Mouse (Mus musculus): ENCODE data around the gene 4930438A08Rik.
"Not testable (repeated sequence)": the region's sequence is repeated elsewhere in the genome, so short reads cannot be mapped to it uniquely, and the experiment has no call there.

4930438A08Rik gene

DNA sequence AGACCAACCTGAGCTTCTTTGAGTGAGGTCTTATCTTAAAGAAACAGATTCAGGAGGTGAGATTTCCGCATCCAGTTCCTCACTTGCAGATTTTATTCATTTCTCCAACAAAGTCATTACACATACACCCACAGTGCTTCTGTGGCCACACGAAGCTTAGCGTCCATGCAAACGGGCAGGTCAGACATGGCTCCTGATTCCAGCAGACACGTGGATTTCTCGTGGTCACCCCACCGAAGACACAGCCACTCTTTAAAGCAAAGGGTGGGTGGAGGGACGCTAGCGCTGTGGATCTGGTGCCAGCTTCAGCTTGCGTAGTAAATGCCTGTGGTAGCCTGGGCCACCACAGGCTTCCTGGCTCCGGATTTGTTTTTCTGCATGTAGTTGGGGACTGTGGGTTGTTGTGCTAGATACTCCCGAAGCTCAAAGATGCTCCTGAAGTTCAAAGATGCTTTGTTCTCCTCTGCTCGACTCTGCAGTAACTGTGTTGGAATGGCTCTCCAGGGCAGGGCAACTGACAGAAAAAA lies 7.4 kb downstream of the 4930438A08Rik start:
- no peak for DNase-seq (ENCODE audit: inconsistent ontology term)

DNA sequence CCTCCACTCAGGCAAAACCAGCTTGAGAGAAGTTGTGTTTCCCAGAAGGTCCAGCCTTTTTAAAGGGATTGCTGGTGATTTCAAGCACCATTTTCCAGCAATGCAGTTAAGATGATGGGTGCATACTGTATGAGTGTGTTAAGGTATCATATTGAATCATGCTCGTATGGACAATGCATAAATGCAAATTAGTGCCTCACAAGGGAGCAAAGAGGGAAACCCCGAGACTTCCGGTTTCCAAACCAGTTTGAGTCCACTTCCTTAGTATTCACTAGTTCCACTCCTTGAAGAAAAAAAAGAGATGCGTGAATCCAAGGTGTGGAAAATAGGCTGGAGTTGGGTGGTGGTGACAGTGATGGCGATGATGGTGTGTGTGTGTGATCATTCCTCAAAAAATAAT lies 7.9 kb downstream of the 4930438A08Rik start:
- no peak for DNase-seq (ENCODE audit: inconsistent ontology term)

DNA sequence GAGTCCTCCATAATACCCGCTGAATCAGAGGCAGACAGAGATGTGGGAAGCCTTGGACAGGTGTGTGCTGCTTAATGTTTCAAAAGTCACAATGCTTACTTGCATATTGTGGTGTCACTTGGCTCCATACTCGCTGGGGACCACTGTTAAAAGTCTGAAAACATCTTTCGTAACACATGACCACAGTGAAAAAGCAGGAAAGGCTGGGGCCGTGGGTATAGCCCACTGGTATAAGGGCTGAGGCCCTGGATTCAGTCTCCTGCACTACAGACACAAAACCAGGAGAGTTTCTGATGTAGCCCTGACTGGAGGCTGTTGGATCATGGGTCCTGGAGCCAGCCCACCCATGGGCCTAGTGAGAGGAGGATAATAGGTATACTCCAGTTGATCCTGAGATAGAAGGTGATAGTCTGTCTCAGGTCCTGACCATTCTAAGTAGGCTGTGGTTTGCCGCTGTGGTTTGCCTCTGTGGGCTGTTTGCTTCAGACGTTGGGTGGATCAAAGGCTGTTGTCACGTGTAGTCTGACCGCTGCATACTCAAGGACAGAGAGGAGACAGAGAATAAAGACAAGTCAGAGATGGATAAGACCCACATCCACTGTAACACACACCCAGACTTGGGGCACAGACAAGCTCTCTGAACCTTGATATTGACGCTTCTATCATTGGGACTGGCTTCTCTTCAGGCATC lies 15.5 kb downstream of the 4930438A08Rik start:
- no peak for DNase-seq (ENCODE audit: inconsistent ontology term)

DNA sequence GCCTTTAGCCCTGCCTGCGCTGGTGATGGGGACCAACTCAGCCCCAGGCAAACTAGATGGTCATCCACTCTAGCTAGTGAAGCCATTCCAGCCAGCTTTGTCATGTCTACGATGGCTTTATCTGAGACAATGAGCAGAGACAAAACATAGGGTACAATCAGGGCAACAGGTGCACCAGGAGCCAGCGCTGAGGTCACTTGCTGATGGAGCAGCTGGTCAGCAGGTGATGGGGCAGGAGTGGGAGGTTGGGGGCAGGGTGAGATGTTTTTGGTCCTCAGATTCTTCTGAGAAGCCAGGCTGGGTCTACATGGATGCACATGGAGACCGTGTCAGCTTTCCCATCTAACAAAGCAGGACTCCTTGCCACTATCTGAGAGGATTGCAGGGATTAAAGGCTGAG lies 16.2 kb downstream of the 4930438A08Rik start:
- no peak for DNase-seq (ENCODE audit: inconsistent ontology term)

DNA sequence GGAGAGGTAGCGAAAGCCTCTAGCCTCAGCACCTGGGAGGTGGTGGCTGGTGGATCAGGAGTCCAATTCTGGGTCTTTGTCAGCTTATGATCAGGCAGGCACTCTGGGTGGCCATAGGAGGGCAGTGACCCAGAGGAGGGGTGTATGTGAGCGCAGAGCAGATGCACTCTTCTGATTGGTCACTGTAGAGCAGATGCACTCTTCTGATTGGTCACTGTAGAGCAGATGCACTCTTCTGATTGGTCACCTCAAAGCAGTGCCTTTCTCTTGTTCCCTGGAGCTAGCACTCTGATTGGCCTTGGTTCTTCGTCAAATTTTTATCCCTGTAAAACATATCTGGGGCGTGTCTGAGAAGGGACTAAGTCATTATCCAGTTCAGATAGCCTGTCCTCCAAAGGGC lies 18.2 kb downstream of the 4930438A08Rik start:
- no peak for DNase-seq (ENCODE audit: inconsistent ontology term)

DNA sequence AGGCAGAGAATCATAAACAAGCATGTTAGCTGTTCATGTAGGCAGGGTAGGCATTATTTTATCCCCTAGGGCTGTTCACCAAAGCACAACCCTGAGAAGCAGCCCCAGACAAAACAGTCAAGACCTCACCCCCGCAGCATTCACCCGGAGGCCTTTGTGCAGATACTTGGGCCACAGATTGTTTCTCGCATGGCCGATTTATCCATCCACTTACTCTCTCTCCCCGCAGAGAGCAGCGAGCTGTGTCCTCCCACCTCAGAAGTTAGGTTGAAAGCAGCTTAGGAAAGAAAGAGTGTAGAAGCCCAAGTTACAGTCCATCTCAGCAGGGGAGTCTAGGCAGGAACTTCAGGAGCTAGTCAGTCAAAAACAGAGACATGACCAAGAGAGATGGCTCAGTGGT lies 22.8 kb downstream of the 4930438A08Rik start:
- DNase-seq (ENCODE audit: inconsistent ontology term) = peak; percentile 41

DNA sequence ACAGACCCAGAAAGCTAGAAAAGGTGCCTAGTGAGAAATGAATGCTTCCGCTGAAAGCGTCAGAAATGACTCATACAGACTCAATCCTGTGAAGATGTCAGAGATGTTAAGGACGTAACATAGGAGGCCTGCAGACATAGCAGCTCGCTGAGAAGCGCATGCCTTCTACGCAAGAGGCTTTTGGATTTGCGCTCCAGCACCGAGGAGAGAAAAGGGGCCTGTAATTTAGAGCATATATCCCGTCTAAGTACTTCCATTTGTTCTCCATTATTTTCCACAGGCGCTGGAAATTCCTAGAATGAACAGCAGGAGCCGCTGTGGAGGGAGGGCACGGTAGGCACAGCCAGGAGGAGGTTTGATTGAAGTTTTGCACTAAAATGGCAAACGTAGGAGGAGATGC lies 26.5 kb downstream of the 4930438A08Rik start:
- DNase-seq (ENCODE audit: inconsistent ontology term) = peak; percentile 84

DNA sequence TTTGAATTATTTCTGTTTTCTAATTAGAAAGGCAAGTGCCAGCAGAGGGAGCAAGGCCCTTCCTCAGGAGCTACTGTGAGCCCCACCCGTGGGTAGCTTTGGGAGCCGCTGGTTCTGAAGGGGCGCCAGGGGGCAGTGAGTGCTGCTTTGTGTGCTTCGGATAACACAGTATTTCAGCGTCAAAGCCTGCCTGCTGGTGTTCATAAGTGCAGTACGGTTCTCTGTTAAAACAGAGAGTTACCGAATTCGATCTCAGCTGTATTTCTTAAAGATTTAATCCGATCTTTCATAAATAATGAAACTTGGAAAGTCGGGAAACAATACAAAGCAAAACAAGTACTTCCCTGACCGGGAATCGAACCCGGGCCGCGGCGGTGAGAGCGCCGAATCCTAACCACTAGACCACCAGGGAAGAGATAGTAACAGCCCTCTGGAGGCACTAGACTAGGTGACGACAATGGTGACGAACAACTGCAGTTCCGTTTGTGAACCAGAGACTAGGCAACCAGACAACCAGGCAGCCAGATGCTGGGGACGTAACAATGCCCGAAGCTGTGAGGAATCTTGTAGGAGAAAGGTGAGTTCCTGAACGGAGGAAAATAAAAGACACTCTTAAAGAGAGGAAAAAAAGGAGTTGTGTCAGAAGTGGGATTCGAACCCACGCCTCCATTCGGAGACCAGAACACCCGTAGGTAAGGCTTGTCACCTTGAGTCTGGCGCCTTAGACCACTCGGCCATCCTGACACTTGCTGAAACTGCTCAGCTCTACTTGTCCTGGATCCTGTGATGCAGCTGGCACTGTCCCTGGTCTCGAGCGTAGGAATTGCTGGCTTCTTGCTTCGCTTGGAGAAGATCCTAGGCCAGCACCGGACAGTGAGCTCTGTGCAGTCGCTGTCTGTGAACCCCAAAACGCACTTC lies 27.5 kb downstream of the 4930438A08Rik start:
- peak; percentile 97 for DNase-seq (ENCODE audit: inconsistent ontology term)

DNA sequence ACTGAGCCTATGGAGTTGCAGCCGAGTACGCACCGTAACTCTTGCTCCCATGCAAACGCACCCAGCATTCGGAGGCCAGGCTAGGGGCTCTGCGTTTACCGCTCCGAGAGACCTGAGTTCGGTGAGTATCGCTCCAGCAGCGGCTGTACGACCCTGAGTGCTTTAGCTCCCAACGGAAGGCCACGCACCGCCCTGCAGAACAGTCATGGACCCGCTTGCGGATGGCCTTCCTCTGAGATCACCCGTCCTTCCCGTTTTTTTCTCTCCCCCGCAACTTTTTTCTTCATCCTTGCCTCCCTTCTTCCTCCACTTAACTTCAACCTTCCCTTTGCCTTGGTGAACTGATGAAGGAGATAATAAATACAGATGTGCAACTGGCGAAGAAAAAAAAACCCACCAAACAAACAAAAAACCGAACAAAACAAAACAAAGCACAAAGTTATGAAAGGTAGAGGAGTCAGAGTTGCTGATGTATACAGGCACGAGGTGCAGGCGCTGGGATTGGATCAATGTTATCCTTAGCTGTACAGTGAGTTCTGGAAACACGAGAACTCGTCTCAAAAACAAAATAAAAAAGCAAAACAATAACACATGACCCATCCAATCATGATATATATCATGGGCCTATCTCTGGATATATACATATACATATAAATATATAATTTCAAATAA lies 28.3 kb downstream of the 4930438A08Rik start:
- DNase-seq (ENCODE audit: inconsistent ontology term) = no peak

DNA sequence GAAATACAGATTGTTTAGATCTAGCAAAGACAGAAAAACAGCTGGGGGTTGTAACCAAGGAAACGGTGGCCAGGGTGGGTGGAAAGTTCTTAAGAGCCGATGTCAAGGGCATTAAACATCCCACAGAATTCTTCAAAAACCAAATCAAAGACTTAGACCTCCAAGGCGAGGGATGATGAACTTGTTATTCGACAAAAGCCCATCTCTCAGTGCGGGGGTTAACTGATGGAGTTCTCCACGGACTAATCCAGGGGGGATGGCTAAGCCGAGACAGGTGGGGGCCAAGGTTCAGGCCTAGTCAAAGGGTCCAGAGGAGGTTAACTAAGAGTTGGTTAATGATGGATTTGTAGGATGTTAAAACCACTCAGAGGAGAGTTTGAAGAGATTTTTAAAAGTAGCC lies 29.0 kb downstream of the 4930438A08Rik start:
- DNase-seq (ENCODE audit: inconsistent ontology term) = no peak

DNA sequence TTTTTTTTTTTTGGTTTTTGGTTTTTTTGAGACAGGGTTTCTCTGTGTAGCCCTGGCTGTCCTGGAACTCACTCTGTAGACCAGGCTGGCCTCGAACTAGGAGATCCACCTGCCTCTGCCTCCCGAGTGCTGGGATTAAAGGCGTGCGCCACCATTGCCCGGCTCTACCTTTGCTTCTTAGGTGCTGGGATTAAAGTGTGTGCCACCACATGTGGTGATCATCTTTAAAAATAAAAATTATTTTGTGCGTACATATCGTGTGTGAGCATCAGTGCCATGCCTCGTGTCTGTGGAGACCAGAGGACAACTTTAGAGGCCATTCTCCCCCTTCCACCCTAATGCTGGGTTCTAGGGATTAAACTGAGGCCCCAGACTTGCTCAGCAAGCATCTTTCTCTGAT lies 30.7 kb downstream of the 4930438A08Rik start:
- DNase-seq (ENCODE audit: inconsistent ontology term) = not testable (repeated sequence)

DNA sequence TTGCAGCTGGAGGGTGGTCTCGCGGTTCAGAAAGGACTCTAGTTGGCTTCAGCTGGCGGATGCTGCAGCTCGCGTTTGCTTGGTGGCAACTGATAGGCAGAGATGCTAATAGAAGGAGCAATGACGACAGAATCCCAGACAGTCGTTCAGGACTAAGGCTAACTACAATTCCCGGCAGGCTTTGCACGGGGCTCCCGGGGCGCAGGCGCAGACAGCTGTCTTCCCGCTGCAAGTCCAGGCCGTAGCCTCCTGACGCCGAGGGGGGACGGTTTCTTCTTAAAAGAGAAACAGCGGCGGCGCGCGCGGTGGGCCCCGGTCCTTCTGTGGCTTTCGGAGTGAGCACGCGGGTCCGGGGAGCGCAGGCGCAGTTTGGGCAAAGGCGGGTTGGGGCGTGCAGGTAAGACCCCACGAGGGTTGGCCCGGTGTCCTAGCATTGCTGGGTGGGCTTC lies 32.3 kb downstream of the 4930438A08Rik start, which contains the start of gene Zfp692:
TSS of gene Zfp692 (plus strand) at position 210 of the 449 bp plus-strand sequence.
- peak; percentile 97 for DNase-seq (ENCODE audit: inconsistent ontology term)

DNA sequence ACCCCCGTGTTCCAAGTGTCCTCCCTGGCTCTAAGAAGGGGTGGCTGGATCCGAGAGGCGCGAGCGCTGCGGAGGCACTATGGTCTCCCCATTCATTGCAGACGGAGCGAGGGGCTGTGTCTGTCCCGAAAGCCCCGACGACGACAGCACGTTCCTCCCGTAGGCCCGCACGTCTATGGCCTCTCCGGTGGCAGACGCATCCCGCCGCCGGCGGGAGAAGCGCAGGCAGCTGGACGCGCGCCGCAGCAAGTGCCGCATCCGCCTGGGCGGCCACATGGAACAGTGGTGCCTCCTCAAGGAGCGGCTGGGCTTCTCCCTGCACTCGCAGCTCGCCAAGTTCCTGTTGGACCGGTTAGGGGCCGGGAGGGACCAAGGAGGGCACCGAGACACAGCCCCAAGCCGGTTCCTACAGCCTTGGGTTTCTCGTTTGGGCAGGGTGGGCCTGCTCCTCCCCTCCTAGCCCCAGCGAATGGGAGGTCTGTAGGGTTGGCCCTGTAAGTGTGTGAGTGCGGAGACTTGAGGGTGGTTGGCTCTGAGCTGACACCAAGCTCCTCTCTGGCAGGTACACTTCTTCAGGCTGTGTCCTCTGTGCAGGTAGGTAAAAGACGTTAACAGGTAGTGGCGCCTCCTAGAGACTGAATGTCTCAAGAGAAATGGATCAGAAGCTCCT lies 32.9 kb downstream of the 4930438A08Rik start:
- DNase-seq (ENCODE audit: inconsistent ontology term) = peak; percentile 58

DNA sequence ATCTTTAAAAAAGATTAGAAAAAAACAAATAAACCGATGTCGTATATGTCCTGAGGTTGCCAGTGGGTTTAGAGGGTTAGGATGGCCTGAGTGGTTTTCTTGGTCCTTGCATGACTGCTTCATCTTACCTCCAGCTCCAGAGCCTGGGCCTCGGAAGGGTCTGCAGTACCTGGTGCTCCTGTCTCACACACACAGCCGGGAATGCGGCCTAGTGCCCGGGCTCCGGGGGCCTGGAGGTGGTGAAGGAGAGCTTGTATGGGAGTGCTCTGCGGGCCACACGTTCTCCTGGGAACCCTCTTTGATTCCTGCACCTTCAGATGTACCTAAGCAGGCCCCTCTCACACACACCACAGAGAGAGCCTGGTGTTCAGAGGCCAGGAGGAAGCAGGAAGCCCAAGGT lies 34.1 kb downstream of the 4930438A08Rik start:
- DNase-seq (ENCODE audit: inconsistent ontology term) = no peak

DNA sequence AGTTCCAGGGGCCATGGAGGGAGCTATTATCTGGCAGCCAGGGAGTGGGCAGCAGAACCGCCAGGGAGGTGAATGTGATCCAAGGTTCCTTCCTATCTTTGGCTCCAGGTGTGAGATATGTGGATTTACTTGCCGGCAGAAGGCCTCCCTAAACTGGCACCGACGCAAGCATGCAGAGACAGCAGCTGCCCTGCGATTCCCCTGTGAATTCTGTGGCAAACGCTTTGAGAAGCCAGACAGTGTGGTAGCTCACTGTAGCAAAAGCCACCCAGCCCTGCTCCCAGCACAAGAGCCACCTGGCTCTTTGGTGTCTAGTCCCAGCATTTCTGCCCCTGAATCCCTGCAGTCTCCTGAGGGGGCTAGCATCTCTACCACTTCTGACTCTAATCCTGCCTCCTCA lies 39.5 kb downstream of the 4930438A08Rik start:
- DNase-seq (ENCODE audit: inconsistent ontology term) = no peak

DNA sequence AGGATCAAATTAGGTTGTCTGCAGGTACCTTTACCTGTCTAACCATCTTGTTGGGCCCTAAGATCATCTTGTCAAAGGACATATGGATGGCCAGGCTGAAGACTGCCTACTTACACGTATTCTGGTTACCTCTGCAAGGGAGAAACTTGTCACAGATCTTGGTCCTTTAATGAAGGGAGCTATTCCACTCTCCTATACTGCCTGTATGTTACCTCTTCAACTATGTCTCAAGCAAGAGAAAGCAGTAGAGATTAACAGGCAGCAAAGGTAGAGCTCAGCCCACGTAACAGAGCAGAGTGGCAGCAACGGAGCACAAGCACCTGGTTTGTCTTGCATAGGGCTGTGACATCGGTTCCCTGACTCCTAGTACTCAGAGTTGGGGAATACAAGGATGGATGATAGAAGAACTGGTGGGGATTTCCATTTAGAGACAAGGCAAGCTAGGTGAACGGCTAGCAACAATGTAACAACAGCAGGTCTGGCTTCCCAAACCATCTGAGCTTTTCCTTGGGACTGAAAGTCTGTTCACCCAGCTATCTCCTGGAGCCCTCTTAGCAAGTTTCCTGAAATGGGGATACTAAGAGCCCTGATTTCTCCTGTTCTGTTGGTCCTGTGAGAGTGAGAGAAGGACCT lies 41.1 kb downstream of the 4930438A08Rik start:
- no peak for DNase-seq (ENCODE audit: inconsistent ontology term)

DNA sequence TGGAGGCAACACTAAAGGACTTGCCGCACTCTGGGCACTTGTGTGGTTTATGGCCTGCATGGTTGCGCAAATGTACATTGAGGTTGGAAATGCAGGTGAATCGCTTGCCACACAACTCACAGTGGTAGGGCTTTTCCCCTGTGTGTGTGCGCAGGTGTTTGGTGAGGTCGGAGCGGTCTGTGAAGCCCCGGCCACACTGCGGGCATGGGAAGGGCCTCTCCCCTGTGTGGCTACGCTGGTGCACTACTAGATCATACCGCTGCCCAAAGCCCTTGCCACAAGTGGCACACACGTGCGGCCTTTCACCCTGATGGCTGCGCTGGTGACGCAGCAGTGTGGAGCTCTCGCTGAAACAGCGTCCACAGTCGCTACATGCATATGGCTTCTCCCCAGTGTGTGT lies 41.7 kb downstream of the 4930438A08Rik start:
- no peak for DNase-seq (ENCODE audit: inconsistent ontology term)

DNA sequence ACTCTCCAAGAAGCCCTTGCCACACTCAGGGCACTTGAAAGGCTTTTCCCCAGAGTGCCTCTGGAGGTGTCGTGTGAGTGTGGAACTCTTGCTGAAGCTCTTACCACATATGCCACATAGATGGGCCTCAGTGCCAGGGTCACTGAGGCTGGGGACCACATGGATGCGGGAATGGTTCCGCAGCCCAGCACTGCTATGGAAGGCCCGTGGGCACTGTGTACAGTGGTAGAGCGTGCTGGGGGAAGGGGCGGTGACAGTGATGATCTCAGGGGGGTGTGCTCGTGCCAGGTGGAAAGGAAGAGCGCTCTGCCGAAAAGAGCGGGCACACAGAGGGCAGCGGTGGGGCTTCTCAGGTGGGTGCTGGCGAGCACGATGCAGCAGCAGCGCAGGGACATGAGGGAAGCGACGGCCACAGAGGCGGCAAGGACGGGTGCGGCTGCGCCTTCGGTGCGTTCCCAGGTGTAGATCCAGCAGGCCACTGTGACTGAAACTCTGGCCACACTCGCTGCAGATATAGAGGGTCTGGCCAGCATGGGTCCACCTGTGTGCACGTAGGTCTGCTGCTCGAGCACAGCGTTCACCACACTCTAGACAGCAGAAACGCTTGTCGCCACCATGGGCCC lies 42.3 kb downstream of the 4930438A08Rik start:
- DNase-seq (ENCODE audit: inconsistent ontology term) = no peak

DNA sequence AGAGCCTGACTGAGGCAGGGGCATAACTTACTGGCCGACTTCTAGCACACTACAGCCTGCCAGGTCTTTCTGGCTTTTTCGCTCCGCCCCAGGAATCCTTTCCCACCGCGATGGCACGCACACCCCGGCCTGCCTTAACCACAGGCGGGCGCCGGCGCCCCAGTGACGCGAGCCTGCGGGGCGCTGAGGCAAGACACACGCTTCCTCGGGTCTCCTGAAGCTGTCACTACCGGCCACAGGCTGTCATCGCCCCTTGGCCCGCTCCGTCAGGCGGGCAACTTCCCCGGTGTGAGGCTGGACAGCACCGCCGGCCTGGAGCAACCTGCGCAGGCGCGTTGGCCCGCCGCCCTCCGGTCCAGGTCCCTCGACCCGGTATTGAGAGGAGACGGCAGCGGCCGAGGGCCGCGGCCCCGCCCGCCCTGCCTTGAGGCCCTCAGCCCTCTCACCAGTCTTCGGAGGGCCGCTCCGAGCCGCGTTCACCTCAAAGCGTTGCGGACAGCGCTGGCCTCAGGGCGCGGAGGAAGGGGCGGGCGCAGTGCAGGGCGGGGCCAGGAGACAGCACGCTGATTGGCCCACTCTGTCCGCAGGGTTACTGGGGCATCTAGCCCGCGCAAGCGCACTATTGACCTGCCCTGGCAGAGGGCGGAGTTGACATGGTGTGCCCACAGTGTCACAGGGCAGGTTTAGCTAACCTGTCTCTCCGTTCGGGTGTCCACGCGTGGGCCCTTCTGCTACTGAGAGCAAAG lies 48.4 kb downstream of the 4930438A08Rik start:
- peak; percentile 98 for DNase-seq (ENCODE audit: inconsistent ontology term)
